ENCODE assay signal across 12 mouse cellular contexts in genomic region chr4:102854928-102855892, GRCm38 (mm10).
DNase-seq lines count a peak whose midpoint lies in the region; ATAC-seq lines count a peak whose summit lies in the region.
"Had no signal": no experiment of that assay in that cellular context is flagged by ENCODE, and none has a peak within 500 bp of the region (broad histone marks: within the 10 kb centered on the region; RNA-seq: fewer than 3 reads in every experiment).

No protein-coding gene starts in this region.

- 65% methylated on average over 10 of the region's 10 CpGs for WGBS in hindbrain, embryonic 11.5 days
- 35% methylated on average over 10 of the region's 10 CpGs for WGBS in midbrain, embryonic 12.5 days

- DNase-seq in cerebellum, postnatal 10 days: peak; percentile 40 to 53
- DNase-seq in cerebellum, adult 9-11 months: no peak
- peak; percentile 65 for DNase-seq in brain, adult 2 months (ENCODE audit: low read depth, low spot score)
- DNase-seq in hindbrain, embryonic 11.5 days (ENCODE audit: low spot score): peak; percentile 34
- DNase-seq in frontal cortex, postnatal 25 days (ENCODE audit: low spot score in 2 of 2): no peak
- DNase-seq in testis, postnatal 14 days (ENCODE audit: low spot score): no peak
- DNase-seq in cerebellum, postnatal 36 days: no peak
- DNase-seq: cerebellum, adult 11-12 months; kidney, postnatal 25 days had no signal

- no peak overlapping the region for H3K4me3 ChIP-seq in hindbrain, embryonic 11.5 days (ENCODE audit: low read depth, low read length)
- no peak overlapping the region for H3K4me3 ChIP-seq in midbrain, embryonic 12.5 days
- H3K4me3 ChIP-seq: liver, embryonic 12.5 days had no signal

- no peaks in the 10 kb centered on the region for H3K27me3 ChIP-seq in hindbrain, embryonic 11.5 days (ENCODE audit: control insufficient read depth, insufficient read depth, low read length)
- H3K27me3 ChIP-seq in midbrain, embryonic 12.5 days: no peaks in the 10 kb centered on the region
- H3K27me3 ChIP-seq: liver, embryonic 12.5 days had no signal

- no peaks in the 10 kb centered on the region for H3K36me3 ChIP-seq in hindbrain, embryonic 11.5 days (ENCODE audit: control insufficient read depth, insufficient read depth, low read length)
- no peaks in the 10 kb centered on the region for H3K36me3 ChIP-seq in midbrain, embryonic 12.5 days
- H3K36me3 ChIP-seq: heart, embryonic 13.5 days; liver, embryonic 12.5 days had no signal

- H3K4me2 ChIP-seq in hindbrain, embryonic 11.5 days (replicated peaks; ENCODE audit: low read depth, low read length): no peak overlapping the region
- peak overlapping the region; percentile 12; the same call in 1 of the 2 replicates for H3K4me2 ChIP-seq in midbrain, embryonic 12.5 days (replicated peaks)
- H3K4me2 ChIP-seq: liver, embryonic 12.5 days had no signal

- no peak overlapping the region for H3K9ac ChIP-seq in hindbrain, embryonic 11.5 days (ENCODE audit: low read depth, low read length)
- no peak overlapping the region for H3K9ac ChIP-seq in midbrain, embryonic 12.5 days (replicated peaks)
- H3K9ac ChIP-seq: heart, embryonic 13.5 days; liver, embryonic 12.5 days had no signal

- H3K9me3 ChIP-seq in hindbrain, embryonic 11.5 days (ENCODE audit: control insufficient read depth, low read length): no peaks in the 10 kb centered on the region
- H3K9me3 ChIP-seq in midbrain, embryonic 12.5 days: no peaks in the 10 kb centered on the region
- H3K9me3 ChIP-seq: heart, embryonic 13.5 days; liver, embryonic 12.5 days had no signal

- no peaks in the 10 kb centered on the region for H3K4me1 ChIP-seq in hindbrain, embryonic 11.5 days (replicated peaks; ENCODE audit: control insufficient read depth, insufficient read depth, low read length)
- peaks cover 19% of the 10 kb centered on the region for H3K4me1 ChIP-seq in midbrain, embryonic 12.5 days
- H3K4me1 ChIP-seq: liver, embryonic 12.5 days had no signal

- H3K27ac ChIP-seq in hindbrain, embryonic 11.5 days (ENCODE audit: low read depth, low read length): no peak overlapping the region
- peak overlapping the region; percentile 35; the same call in 1 of the 2 replicates for H3K27ac ChIP-seq in midbrain, embryonic 12.5 days (replicated peaks)
- H3K27ac ChIP-seq: heart, embryonic 13.5 days; liver, embryonic 12.5 days had no signal

- ATAC-seq in hindbrain, embryonic 11.5 days (ENCODE audit: low FRiP score): peak; percentile 47; the same call in 1 of the 2 replicates
- peak; percentile 89 for ATAC-seq in midbrain, embryonic 12.5 days (ENCODE audit: low FRiP score, low read depth)
- ATAC-seq: liver, embryonic 12.5 days had no signal

Comparison
In these comparisons a context has a peak if more than half of its experiments do, and no peak if none do; other contexts are left out.
1. DNase-seq: peak in cerebellum, postnatal 10 days (2 of 2), brain, adult 2 months (single experiment) and hindbrain, embryonic 11.5 days (single experiment); none in cerebellum, adult 9-11 months (single experiment), frontal cortex, postnatal 25 days (0 of 2), testis, postnatal 14 days (single experiment) and cerebellum, postnatal 36 days (0 of 2).